Mouse (Mus musculus) kidney, postnatal 14 days (tissue): ENCODE measurements at regions not wholly inside any gene's neighbourhood (a gene's known extent, or its start where the extent isn't known, plus 50 kb on each side); places are given as distances from the start of the nearest gene placed in this dataset.

Experiments
- DNase-seq: peaks from one replicate; pipeline ENCODE4 v3.0.0; 2022; ENCODE audit warnings: mixed read lengths

- peak; percentile 71 for DNase-seq
These were observed 61.1 kb upstream of the Cers6 start for GRCm38 (mm10) chr2:68799993-68800740.

- DNase-seq = no peak
These were observed 57.1 kb upstream of the Cers6 start for GRCm38 (mm10) chr2:68804117-68804516.

- DNase-seq = peak; percentile 64
These were observed 55.4 kb upstream of the Cers6 start for GRCm38 (mm10) chr2:68805866-68806265.

GRCm38 (mm10) chr2:68806311-68806895, 54.8 kb upstream of the Cers6 start:
- no peak for DNase-seq
